Mouse (Mus musculus): Measurements from ENCODE around the gene Pcca.

DNA sequence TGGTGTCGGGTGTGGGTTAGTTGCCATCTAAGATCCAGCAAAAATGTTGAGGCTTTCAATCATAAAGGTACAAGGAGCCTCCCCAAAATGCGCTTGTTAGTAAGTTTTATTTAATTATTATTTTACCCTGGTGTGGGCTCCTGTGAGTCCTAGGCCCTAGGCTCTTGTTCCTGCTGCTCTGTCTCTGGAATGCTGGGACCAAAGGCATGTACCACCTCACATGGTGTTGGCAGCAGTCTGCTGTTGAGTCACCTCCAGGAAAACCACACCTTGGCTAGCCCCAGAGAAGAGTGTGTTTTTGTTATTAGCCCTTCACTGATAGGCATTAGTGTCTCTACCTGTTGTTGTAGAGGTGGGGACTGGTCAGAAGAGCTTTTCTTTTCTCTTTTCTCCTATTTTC is 83.5 kb downstream of the Pcca start:
- no peak for TF ChIP-seq TCF12 (IDR thresholded peaks at IDR 0.05; ENCODE audit: insufficient read depth, poor library complexity, severe bottlenecking)
- TF ChIP-seq POLR2A (IDR thresholded peaks at IDR 0.05; ENCODE audit: insufficient read length, low read depth), result no peak
- no peak for TF ChIP-seq CEBPB (IDR thresholded peaks at IDR 0.05; ENCODE audit: insufficient read depth, poor library complexity, severe bottlenecking)
- TF ChIP-seq MYOD1 (IDR thresholded peaks at IDR 0.05; ENCODE audit: control insufficient read depth in 1 of 3, insufficient read length in 2 of 3, low read depth in 2 of 3), result no peak
- TF ChIP-seq MAX (IDR thresholded peaks at IDR 0.05; ENCODE audit: low read depth), result no peak
- no peak for TF ChIP-seq USF1 (IDR thresholded peaks at IDR 0.05; ENCODE audit: low read depth)
- no peak for TF ChIP-seq E2F4 (IDR thresholded peaks at IDR 0.05; ENCODE audit: insufficient read depth)
- no peak for TF ChIP-seq REST (IDR thresholded peaks at IDR 0.05; ENCODE audit: insufficient read depth, insufficient read length)
- no peak for TF ChIP-seq POLR2AphosphoS2 (IDR thresholded peaks at IDR 0.05; ENCODE audit: insufficient read length, low read depth)
- TF ChIP-seq TCF3 (IDR thresholded peaks at IDR 0.05; ENCODE audit: insufficient read length, low read depth), result no peak

All from myocyte (in vitro differentiated cells).